Mouse (Mus musculus) cortical plate, adult 2 months (tissue): Measurements from ENCODE around the gene Fgd3.

Experiments
- CTCF ChIP-seq: fragments of 200-500 bp; IDR thresholded peaks from 2 replicates; pipeline ENCODE4 v1.5.1; 2011; ENCODE audit warnings: mild to moderate bottlenecking, control low read depth, low read length; ENCODE audit not compliant: insufficient read depth; ENCODE audit errors: extremely low read depth
- POLR2A ChIP-seq: fragments of 200-500 bp; IDR thresholded peaks from 2 replicates; pipeline ENCODE4 v1.6.1; 2011; ENCODE audit warnings: mild to moderate bottlenecking, low read length, control low read depth; ENCODE audit not compliant: insufficient read depth; ENCODE audit errors: extremely low read depth

DNA sequence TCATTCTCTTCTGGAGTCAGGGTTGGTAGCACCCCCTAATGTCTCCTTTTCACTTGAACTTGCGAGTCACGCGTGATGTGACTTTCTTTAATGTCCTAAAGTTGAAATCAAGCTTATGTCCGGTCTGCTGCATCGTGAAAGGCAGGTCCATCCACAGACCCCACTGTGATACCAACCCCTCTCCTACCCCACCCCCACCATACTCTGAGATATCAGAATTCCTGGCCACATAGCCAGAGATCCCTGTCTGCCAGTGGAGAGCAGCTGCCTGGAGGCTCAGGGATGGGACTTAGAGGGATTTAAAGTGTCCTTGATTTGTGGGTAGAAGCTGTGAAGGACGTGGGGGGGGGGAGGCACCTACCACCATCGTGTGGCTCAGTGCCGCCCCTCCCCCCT lies 71.6 kb downstream of the Fgd3 start, which contains the start of gene Susd3:
- TF ChIP-seq POLR2A (no peak), CTCF (no peak)
